Mouse (Mus musculus) C2C12 (cell line): ENCODE results near the gene Magoh.

Source experiments
- CEBPB ChIP-seq: IDR thresholded peaks from one replicate; pipeline ENCODE4 v1.6.1; 2011; ENCODE audit warnings: low read depth, mild to moderate bottlenecking, control low read depth, moderate library complexity
- CTCF ChIP-seq: IDR thresholded peaks from one replicate; pipeline ENCODE4 v1.5.1; 2011; ENCODE audit not compliant: control insufficient read depth, insufficient read depth, insufficient read length
- FOSL1 ChIP-seq: IDR thresholded peaks from one replicate; pipeline ENCODE4 v1.8.0; 2011; ENCODE audit warnings: mild to moderate bottlenecking, low read length; ENCODE audit not compliant: poor library complexity, insufficient read depth, severe bottlenecking
- MAX ChIP-seq: IDR thresholded peaks from one replicate; pipeline ENCODE4 v1.6.1; 2011; ENCODE audit warnings: mild to moderate bottlenecking, control low read depth
- MYOD1 ChIP-seq: IDR thresholded peaks from one replicate; pipeline ENCODE4 v1.6.1; 2011; ENCODE audit warnings: low read depth; ENCODE audit not compliant: control insufficient read depth, insufficient read length
- MYOG ChIP-seq: IDR thresholded peaks from one replicate; pipeline ENCODE4 v1.6.1; 2011; ENCODE audit not compliant: control insufficient read depth, insufficient read length; ENCODE audit errors: extremely low read depth
- USF1 ChIP-seq: IDR thresholded peaks from one replicate; pipeline ENCODE4 v1.6.1; 2011; ENCODE audit warnings: low read depth, mild to moderate bottlenecking, control low read depth, moderate library complexity

DNA sequence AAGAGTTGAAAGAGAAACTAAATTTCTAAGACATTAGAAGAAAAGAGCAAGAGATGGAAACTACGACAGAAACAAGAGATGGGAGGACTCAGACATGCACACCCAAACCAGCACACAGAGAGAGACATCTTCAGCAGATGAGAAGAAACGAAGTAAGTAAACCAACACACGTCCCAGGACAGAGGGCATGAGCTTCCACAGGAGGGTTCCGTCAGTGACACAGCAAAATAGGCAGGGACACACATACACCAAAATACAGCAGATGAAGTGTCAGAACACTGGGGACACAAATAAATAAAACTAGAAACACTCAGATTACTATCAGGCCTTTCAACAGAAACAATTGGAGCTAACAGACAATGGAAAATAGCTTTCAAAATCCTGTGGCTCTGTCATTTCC lies 30.5 kb downstream of the Magoh start:
- TF ChIP-seq CTCF (no peak), USF1 (no peak), MAX (no peak), CEBPB (no peak), MYOD1 (no peak), MYOG (no peak), FOSL1 (no peak)
